Mouse (Mus musculus): ENCODE measurements around the gene Lrig3. TPM values are rescaled to one million over a fixed set of nuclear protein-coding genes. Genes with fewer than 3 reads are reported as not detected.

The Lrig3 gene
- total RNA-seq, 1 experiment: 33.5 TPM

DNA sequence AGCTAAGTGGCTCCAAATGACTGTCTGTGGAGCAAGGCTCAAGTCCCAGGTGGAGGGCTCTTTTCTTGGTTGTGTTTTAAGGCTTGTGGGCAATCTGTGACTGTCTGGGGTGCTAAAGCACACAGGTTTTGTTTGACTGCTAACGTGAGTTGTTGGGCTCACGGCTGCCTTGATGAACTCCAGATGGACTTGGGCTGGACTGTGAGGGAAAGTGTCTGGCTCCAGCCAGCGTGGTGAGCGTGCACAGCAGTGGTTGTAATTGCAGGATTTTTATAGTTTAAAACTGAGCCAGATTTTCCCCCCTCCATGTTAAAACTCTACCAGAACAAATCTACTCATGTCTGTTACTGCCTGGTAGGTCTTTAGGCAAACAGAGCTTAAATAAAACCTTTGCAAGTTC lies 4.5 kb downstream of the Lrig3 start:
- Histone ChIP-seq H3K27ac (ENCODE audit: insufficient read depth, low read depth, low read length, poor library complexity, severe bottlenecking) (no peak overlapping the region), H3K9me3 (ENCODE audit: control insufficient read depth, insufficient read depth, low read depth, low read length) (no peaks in the 10 kb centered on the region), H3K36me3 (ENCODE audit: control insufficient read depth, insufficient read depth, low read length, poor library complexity, severe bottlenecking) (peaks cover 5% of the 10 kb centered on the region; the same call in 1 of the 2 replicates), H3K9ac (ENCODE audit: insufficient read depth, low read depth, low read length, poor library complexity, severe bottlenecking) (no peak overlapping the region), H3K4me1 (ENCODE audit: control insufficient read depth in 2 of 2, insufficient read depth in 2 of 2, low read length in 2 of 2, poor library complexity in 1 of 2) (peaks cover 4 to 7% of the 10 kb centered on the region in 2 experiments; a peak in 3 of 4 replicates), H3K4me3 (ENCODE audit: insufficient read depth in 1 of 2, low read depth in 1 of 2, low read length in 2 of 2, poor library complexity in 1 of 2, severe bottlenecking in 1 of 2) (0 out of 4 replicates have a peak overlapping the region, but pooled peaks of 1 of the 2 experiments have one; percentile 9)
- TF ChIP-seq ZNF384 (IDR thresholded peaks at IDR 0.05; ENCODE audit: low read depth, low read length): no peak
- no peak for TF ChIP-seq ZC3H11A (IDR thresholded peaks at IDR 0.05; ENCODE audit: borderline replicate concordance, low read depth, low read length)
- no peak for TF ChIP-seq HCFC1 (IDR thresholded peaks at IDR 0.05; ENCODE audit: borderline replicate concordance, insufficient read depth, low read length)
- TF ChIP-seq MAFK (IDR thresholded peaks at IDR 0.05; ENCODE audit: insufficient read depth, low read depth, low read length): no peak
- no peak for TF ChIP-seq CHD2 (IDR thresholded peaks at IDR 0.05; ENCODE audit: low read depth, low read length)
- DNase-seq (ENCODE audit: low read depth, low spot score): no peak
- in situ Hi-C loops (cut with MboI; ENCODE audit: low sequenced_read_pairs in 2 of 2, unreplicated experiment in 2 of 2): no loop called here

- TF ChIP-seq MAFK (IDR thresholded peaks at IDR 0.05; ENCODE audit: insufficient read depth, low read depth, low read length): no peak
- TF ChIP-seq ZNF384 (IDR thresholded peaks at IDR 0.05; ENCODE audit: low read depth, low read length): no peak
- TF ChIP-seq HCFC1 (IDR thresholded peaks at IDR 0.05; ENCODE audit: borderline replicate concordance, insufficient read depth, low read length): no peak
- TF ChIP-seq CHD2 (IDR thresholded peaks at IDR 0.05; ENCODE audit: low read depth, low read length): no peak
- TF ChIP-seq ZC3H11A (IDR thresholded peaks at IDR 0.05; ENCODE audit: borderline replicate concordance, low read depth, low read length): no peak
- Histone ChIP-seq H3K27ac (ENCODE audit: insufficient read depth, low read depth, low read length, poor library complexity, severe bottlenecking) (no peak overlapping the region), H3K36me3 (ENCODE audit: control insufficient read depth, insufficient read depth, low read length, poor library complexity, severe bottlenecking) (peaks cover 9% of the 10 kb centered on the region), H3K4me3 (ENCODE audit: insufficient read depth in 1 of 2, low read depth in 1 of 2, low read length in 2 of 2, poor library complexity in 1 of 2, severe bottlenecking in 1 of 2) (no peak overlapping the region), H3K4me1 (ENCODE audit: control insufficient read depth in 2 of 2, insufficient read depth in 2 of 2, low read length in 2 of 2, poor library complexity in 1 of 2) (peaks cover 4 to 5% of the 10 kb centered on the region in 2 experiments; a peak in 3 of 4 replicates), H3K9ac (ENCODE audit: insufficient read depth, low read depth, low read length, poor library complexity, severe bottlenecking) (no peak overlapping the region), H3K9me3 (ENCODE audit: control insufficient read depth, insufficient read depth, low read depth, low read length) (no peaks in the 10 kb centered on the region)
- DNase-seq (ENCODE audit: low read depth, low spot score): no peak
- in situ Hi-C loops (cut with MboI; ENCODE audit: low sequenced_read_pairs in 2 of 2, unreplicated experiment in 2 of 2): no loop called here
Measured at GRCm38 (mm10) chr10:125973726-125974125, 7.8 kb downstream of the Lrig3 start.

GRCm38 (mm10) chr10:125981938-125982337 lies 16.0 kb downstream of the Lrig3 start:
- peaks cover 2% of the 10 kb centered on the region for H3K36me3 ChIP-seq (ENCODE audit: control insufficient read depth, insufficient read depth, low read length, poor library complexity, severe bottlenecking)
- H3K4me3 ChIP-seq (ENCODE audit: insufficient read depth in 1 of 2, low read depth in 1 of 2, low read length in 2 of 2, poor library complexity in 1 of 2, severe bottlenecking in 1 of 2): no peak overlapping the region
- no peak overlapping the region for H3K9ac ChIP-seq (ENCODE audit: insufficient read depth, low read depth, low read length, poor library complexity, severe bottlenecking)
- no peaks in the 10 kb centered on the region for H3K9me3 ChIP-seq (ENCODE audit: control insufficient read depth, insufficient read depth, low read depth, low read length)
- no peak overlapping the region for H3K27ac ChIP-seq (ENCODE audit: insufficient read depth, low read depth, low read length, poor library complexity, severe bottlenecking)
- peaks cover 0 to 11% of the 10 kb centered on the region in 2 experiments; a peak in 1 of 4 replicates for H3K4me1 ChIP-seq (ENCODE audit: control insufficient read depth in 2 of 2, insufficient read depth in 2 of 2, low read length in 2 of 2, poor library complexity in 1 of 2)
- no peak for DNase-seq (ENCODE audit: low read depth, low spot score)
- in situ Hi-C loops (cut with MboI; ENCODE audit: low sequenced_read_pairs in 2 of 2, unreplicated experiment in 2 of 2): no loop called here
- TF ChIP-seq ZNF384 (IDR thresholded peaks at IDR 0.05; ENCODE audit: low read depth, low read length) (no peak), MAFK (IDR thresholded peaks at IDR 0.05; ENCODE audit: insufficient read depth, low read depth, low read length) (no peak), HCFC1 (IDR thresholded peaks at IDR 0.05; ENCODE audit: borderline replicate concordance, insufficient read depth, low read length) (no peak), CHD2 (IDR thresholded peaks at IDR 0.05; ENCODE audit: low read depth, low read length) (no peak), ZC3H11A (IDR thresholded peaks at IDR 0.05; ENCODE audit: borderline replicate concordance, low read depth, low read length) (no peak)

- DNase-seq (ENCODE audit: low read depth, low spot score): no peak
- Histone ChIP-seq H3K9me3 (ENCODE audit: control insufficient read depth, insufficient read depth, low read depth, low read length) (no peaks in the 10 kb centered on the region), H3K27ac (ENCODE audit: insufficient read depth, low read depth, low read length, poor library complexity, severe bottlenecking) (no peak overlapping the region), H3K4me3 (ENCODE audit: insufficient read depth in 1 of 2, low read depth in 1 of 2, low read length in 2 of 2, poor library complexity in 1 of 2, severe bottlenecking in 1 of 2) (no peak overlapping the region), H3K4me1 (ENCODE audit: control insufficient read depth in 2 of 2, insufficient read depth in 2 of 2, low read length in 2 of 2, poor library complexity in 1 of 2) (peaks cover 0 to 11% of the 10 kb centered on the region in 2 experiments; a peak in 1 of 4 replicates), H3K9ac (ENCODE audit: insufficient read depth, low read depth, low read length, poor library complexity, severe bottlenecking) (no peak overlapping the region), H3K36me3 (ENCODE audit: control insufficient read depth, insufficient read depth, low read length, poor library complexity, severe bottlenecking) (peaks cover 14% of the 10 kb centered on the region; the same call in 1 of the 2 replicates)
- in situ Hi-C loops (cut with MboI; ENCODE audit: low sequenced_read_pairs in 2 of 2, unreplicated experiment in 2 of 2): no loop called here
- TF ChIP-seq ZNF384 (IDR thresholded peaks at IDR 0.05; ENCODE audit: low read depth, low read length): no peak
- TF ChIP-seq CHD2 (IDR thresholded peaks at IDR 0.05; ENCODE audit: low read depth, low read length): no peak
- no peak for TF ChIP-seq MAFK (IDR thresholded peaks at IDR 0.05; ENCODE audit: insufficient read depth, low read depth, low read length)
- TF ChIP-seq HCFC1 (IDR thresholded peaks at IDR 0.05; ENCODE audit: borderline replicate concordance, insufficient read depth, low read length): no peak
- TF ChIP-seq ZC3H11A (IDR thresholded peaks at IDR 0.05; ENCODE audit: borderline replicate concordance, low read depth, low read length): no peak
Measured at GRCm38 (mm10) chr10:125984473-125985035, 18.6 kb downstream of the Lrig3 start.
